Mouse (Mus musculus) gastrocnemius, postnatal 25 days (tissue): ENCODE results near the gene Olfm2. TPM values are rescaled to one million over a fixed set of nuclear protein-coding genes. Genes with fewer than 3 reads are reported as not detected.
"Not testable (repeated sequence)": the region's sequence is repeated elsewhere in the genome, so short reads cannot be mapped to it uniquely, and the experiment has no call there.

Experiments used
- DNase-seq: peaks from one replicate; pipeline ENCODE4 v3.0.0; 2022
- total RNA-seq, 2 experiments: library from RNA; stranded (reverse); gene quantifications; 1 replicate in 1 of 2; 2 replicates in 1 of 2; pipeline ENCODE4 v1.2.3; 2021

Gene Olfm2
- total RNA-seq, 2 experiments from 2014 or later, result 0.13 to 0.20 TPM

DNA sequence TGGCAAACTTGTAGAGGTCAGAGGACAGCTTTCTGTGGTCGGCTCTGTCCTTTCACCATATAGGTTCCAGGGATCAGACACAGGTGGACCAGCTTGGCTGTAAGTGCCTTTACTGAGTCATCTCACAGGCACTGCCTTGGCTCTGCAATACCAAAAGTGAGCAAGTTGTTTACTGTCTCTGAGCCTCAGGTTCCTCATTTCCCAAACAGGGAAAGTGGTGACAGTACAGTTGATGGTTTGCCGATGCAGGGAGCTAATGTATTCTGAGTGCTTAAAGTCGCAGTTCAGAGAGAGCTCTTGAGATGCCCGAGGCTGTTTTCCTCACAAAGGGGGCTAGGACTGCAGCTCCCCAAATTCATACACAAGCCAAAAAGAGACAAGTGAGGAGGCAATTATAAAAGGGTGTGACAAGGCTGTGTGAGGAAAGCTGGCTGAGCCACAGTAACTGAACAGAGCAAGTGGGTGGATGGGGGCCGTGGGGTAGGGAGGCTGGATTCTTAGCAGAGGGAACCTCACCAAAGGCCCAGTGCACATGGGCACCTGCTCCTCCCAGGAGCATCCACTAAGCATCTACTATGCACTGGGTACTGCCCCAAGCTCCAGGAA, 49.9 kb downstream of the Olfm2 start:
- no peak for DNase-seq

DNA sequence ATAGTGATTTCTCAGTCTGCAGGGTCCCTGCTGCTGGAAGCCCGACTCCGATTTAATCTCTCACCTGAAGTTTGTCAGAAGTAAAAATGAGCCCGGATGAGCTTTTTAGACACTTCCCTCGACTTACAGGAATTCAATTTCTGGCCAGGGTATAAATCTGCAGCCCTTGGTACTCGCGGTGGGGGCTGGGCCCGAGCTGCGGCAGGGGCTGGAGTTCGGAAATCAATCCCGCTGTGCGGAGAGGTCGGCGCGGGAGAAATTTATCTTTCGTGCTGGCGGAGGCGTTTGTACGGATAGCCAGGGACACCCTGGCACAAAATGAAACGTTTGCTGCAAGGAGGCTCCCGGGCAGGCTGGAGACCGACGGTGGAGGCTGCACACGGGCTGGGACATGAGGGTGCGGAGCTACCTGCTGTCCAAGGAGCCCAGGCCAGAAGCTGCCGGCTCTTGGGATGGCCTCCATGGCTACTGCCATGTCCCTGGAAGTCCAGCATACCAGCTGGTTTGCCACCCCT, 51.4 kb downstream of the Olfm2 start:
- no peak for DNase-seq

DNA sequence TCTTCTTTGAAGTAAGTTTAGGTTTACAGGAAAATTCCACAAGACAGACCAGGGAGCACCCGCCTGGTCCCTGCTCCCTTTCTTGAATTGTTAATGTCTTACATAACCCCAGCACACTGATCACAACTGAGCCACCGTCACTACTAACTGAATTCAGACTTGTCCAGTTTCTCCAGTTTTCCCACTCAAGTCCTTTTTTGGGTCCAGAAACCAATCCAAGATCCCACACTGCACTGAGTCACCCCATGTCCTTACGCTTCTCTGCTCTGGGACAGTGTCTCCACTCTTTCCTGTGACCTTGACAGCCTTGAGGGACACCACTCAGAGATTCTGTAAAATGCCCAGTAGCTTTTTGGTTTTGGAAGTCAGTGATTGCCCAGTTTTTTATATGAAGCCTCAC, 53.3 kb downstream of the Olfm2 start:
- DNase-seq, result no peak

DNA sequence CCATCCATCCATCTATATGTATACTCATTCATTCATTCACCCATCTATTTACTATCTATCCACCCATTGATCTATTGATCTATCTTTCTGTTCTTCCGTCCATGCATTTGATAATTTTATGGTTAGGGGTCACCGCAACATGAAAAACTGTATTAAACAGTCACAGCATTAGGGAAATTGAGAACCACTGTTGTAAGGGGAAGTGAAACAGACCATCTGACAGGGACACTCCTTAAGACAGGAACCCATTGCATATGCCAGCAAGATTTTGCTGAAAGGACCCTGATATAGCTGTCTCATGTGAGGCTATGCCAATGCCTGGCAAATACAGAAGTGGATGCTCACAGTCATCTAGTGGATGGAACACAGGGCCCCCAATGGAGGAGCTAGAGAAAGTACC, 55.7 kb downstream of the Olfm2 start:
- not testable (repeated sequence) for DNase-seq

DNA sequence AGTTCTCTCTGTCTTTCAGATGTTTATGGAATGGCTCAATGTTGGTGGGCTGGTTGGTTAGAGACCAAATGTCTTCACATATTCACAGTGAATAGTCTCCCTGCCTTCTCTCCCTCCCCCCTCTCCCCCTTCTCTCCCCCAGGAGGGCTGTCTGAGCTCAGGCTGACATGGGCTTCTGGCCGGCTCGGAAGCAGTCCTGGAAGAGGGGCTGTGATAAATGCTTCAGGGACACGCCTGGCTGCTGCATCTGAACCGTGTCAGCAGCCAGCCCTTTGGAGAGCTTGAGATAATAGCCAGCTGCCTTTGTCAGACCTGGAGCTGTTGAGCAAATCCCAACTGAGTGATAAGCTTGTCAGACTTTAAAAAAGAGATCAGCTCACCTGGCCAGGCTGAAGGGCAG, 56.2 kb downstream of the Olfm2 start:
- no peak for DNase-seq

DNA sequence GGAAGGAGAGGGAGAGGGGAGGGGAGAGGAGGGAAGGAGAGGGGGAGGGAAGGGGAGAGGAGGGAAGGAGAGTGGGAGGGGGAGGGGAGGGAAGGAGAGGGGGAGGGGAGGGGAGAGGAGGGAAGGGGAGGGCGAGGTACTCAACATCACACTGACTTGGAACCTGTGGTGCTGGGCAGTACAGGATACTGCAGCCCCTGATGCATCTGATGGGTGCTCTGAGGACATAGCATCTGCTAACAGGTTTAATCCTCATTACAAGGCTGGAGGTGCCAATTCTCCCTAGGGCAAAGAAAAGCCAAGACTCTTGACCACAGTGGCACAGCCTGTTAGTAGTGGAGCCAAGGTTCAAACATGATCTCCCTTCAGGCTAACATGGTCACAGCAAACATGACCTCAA, 56.7 kb downstream of the Olfm2 start:
- no peak for DNase-seq

DNA sequence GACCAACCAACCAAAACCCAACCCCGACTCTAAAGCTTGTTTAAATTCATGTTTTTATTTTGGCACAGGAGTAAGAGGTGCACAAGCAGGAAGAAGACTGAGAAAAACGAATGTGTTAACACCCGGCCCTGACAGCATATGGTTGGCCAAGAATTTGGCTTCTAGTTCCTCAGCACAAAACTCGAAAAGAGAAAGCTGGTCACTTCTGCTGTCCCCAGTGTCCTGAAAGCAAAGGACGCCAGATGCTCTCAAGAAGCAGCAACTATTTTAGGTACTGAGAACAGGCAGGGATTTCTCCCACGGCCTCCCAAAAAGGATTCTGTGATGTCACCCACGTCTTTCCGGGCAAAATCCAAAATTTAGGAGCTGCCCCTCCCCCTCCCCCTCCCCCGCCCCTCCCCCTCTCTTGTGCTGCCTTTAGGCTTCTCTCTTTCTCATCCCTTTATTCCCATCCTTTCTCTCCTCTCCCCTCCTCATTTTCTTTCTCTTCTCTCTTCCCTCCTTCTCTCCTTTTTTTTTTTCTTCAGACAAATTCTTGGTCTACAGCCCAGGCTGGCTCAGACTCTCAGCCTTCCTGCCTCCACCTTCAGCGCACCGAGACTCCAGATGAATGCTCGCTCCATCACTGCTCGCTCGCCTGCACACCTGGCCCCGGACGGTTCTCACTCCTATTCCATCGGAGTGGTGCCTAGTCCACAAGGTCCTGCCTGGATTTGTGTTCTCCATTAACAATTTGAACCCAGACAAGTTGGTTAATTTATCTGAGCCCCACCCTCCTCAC, 60.9 kb downstream of the Olfm2 start:
- no peak for DNase-seq

DNA sequence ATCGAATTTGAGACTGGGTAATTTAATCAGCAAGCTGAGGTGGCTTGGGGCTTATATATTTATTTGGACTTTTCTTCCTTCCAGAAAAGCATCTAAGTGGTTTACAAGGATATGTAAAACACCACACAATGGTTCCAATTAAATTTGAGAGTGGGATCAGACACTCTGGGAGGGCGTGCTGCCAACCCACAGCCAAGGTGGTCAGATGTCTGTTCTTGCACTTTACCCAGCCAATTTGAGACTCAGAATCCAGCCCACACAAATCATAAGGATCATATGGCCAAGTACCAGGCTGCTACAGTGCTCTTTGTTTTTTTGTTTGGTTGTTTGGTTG, 63.8 kb downstream of the Olfm2 start:
- DNase-seq, result no peak

DNA sequence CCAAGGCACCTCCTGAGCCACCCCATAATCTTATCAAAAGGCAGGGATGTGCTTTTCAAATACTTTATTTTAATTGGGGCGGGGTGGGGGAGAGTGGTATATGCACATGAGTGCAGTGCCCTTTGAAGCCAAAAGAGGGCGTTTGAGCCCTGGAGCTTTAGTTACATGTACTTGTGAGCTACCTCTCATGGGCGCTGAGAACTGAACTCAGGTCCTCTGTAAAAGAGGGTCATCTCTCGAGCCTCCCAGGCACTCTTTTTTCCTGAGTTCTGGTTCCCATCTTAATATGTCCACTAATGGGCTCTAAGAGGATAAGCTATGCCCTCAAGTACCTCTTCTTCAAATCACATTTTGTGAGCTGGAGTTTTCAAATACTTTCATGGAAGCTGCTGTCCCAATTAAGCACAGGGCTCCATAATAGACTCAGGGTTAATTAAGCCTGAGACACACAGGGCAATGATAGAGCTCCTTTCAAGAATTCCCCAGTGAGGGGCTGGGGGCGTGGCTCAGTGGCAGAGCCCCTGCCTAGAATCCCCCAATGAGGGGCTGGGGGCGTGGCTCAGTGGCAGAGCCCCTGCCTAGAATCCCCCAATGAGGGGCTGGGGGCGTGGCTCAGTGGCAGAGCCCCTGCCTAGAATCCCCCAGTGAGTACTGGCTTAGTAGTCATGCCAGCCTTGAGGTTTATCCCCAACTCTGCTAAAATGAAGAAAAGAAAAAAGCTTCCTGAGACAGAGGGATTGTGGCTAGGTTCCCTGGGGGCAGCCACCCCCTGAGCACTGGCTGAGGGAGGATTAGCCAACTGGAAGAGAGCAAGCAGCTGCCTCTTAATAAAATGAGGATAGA, 64.4 kb downstream of the Olfm2 start:
- DNase-seq, result no peak

DNA sequence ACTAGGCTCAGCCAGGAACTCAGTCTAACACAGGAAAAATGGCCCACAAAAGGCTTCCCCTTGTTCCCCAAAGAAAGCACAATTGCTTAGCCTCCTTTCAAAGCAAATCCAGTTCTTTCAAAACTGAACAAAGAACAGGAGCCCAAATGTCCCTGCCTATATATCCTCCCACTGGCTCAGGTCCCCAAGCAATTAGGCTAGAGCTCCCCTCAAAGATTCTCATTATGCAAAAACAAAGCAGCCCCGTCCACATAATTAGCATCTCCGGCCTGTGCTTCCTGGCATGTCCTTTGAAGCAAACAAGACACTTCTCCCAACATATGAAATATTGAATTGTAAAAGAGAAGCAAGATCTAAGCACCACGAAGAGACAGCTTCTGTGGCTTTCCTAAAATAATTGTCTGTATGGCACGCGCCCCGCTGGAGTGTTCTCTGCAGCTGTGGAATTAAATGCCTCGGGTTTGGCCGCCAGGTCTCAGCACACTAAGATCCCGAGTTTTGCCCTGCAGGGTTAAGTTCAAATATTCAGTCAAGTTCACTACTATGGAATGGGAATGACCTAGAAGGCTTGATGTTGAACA, 65.7 kb downstream of the Olfm2 start:
- no peak for DNase-seq

DNA sequence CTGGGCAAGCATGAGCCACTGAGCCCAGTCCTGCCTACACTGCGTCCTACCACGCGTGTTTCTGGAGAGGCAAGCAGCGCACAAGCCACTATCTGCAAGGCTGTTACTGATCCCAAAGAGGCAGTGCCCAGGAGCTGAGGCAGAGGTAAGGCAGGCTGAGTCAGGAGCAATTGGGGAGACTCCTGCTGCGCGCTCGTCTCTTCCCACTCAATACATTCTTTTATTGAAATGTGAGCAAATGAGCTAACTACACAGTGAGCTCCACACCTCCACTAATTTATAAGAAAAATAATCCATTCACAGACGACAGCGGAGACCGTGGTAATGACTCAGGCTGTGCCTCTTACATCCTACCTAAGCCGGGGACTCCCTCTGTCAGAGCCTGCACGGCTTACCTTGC, 68.3 kb downstream of the Olfm2 start:
- DNase-seq, result no peak

DNA sequence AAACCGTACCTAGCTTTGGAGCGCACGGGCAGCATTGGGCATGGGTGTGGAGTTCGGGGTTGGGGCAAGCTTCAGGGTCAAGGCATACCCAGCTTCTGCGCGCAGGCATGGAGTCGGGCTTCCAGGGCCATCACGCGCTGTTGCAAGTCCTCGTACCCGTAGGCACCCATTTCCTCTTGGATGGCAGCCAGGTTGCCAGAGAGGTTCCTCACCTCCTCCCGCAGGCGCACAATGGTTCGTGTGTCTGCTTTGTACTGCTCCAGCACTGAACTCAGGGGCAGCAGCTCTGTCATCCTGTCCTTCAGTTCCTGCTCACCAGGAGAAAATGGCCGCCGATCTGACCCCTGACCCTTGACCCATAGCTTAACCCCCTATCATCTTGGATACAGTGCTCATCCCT, 74.1 kb downstream of the Olfm2 start:
- DNase-seq, result no peak

DNA sequence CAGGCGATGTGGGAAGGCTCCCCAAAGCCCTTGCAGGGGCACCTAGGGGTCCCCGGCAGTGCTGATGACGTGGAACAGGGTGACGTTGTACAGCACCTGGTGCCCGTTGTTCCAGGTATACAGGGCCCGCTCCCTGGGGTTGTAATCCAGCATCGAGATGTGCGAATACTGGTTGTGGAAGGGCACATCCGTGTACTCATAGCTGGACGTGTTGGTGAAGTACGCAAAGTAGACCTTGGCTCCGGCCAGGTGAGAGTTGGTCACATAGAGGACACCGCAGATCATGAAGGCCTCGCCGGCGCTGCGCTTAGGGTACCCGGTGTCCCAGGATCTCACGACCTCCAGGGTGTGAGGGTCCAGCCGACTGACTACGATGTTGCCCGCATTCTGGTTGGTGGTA, 78.1 kb downstream of the Olfm2 start:
- no peak for DNase-seq

DNA sequence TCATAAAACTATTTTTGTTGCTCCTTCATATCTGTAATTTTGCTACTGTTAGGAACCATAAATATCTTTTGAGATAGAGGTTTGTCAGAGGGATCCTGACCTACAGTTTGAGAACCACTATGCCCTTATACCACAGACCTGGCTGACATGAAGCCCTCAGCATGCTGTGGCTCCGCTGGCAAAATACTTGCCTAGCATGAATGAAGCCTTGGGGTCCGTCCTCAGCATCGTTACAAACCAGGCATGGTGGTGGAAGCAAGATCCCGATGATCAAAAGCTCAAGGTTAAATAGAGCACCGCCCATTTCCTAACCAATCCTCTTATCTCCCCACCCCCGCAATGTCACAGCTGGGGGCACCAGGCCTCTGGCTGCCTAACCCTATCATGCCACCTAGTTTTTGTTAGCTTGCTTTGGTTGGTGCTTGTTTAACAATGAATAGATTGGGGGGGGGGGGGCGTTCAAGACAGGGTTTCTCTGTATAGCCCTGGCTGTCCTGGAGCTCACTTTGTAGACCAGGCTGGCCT, 79.6 kb downstream of the Olfm2 start:
- no peak for DNase-seq

DNA sequence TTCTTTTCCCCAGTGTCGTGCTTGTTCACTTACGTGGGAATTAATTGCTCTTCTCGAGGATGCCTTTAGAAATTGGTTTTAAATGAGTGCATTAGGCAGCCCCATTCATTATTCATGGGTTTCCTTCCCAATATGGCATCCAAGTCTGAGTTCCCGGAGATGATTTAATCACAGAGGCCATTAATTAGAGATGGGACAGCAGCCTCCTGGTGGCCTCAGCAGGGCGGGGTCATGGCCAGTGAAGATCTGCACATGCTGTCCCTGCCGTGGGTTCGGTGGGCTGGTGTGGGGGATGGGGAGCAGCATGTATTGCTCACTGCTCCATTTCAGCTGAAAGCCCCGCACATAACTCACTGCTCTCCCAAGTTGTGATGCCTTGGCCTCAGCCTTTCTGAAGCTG, 80.2 kb downstream of the Olfm2 start:
- DNase-seq, result no peak

DNA sequence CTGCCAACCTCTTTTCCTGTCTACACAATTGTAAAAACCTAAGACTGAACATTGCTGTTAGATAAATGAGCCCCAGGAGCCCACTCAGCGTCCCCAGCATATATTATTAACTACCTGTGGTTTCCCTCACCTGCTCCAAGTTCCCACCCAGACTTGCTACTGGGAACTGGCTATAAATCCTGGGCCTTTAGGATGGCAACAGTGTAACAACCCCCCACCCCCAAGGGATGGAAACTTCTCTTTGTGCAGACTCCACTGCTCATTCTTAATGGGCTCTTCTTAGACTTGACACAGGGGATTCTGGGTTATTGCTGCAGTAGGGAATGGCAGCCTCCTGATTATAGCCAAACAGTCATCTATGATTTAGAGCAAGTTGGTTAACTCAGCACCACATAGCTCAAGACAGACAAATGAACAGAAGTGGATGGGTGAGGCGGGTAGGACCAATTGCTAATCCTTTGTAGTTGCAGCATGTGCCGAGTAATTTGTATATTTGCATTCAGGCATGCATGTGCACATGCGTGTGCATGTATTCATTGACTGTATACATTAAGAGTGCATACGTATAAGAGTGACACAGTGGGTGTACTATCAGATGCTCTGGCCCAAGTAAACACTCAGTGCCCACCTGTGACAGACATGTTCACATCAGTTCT, 81.0 kb downstream of the Olfm2 start:
- DNase-seq, result no peak

DNA sequence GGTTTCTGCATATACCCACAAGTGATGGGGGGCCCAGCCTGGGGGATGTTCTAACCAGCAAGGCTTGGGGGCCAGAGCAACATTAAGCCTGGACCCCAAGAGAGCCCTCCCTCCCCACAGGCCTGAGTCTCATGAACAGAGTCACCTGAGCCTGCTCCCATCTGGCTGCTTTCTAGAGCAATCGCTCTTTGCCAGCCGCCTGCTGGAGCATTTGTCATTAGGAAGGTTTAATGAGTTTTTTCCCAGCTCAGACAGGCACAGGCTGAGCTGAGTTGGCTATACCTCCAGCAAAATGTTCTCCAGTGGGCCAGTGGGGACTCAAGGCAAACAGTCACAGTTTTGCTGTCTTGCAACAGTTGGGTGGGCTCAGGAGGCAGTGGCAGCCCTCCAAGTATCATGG, 81.8 kb downstream of the Olfm2 start:
- DNase-seq, result no peak

DNA sequence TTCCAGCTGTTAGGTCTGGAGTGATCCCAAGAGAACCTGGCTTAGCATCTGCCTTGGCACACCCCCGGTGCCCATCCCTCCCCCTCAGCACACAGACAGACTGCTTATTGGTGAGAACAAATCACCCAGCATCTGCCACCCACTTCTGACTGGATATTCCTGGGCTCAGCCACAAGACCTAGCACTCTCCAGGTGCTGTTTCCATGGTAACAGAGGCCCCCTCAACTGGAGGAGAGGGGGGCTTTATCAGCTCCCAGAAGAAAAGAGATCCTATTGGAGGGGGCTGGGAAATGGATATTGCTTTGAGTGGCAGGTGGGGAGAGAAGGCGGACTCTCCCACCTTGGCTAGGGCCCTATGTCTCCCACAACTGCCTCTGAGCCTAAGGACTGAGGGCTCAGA, 82.2 kb downstream of the Olfm2 start:
- DNase-seq, result no peak

DNA sequence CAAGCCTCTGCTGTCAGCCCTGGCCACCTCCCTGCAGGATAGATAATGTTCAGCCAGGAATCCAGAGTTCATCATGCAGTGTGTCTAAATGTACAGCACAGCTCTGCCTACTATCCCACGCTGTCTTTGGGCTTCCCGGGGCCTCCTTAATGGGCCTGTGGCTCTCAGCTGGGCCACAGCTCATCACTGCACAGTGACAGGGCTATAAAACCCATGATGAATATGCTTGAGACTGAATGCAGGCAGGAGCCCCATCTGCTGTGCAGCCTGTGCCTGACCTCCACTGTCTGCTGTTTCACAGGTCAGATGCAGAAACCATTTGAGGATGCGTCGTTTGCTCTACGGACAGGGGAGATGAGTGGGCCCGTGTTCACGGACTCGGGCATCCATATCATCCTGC, 83.3 kb downstream of the Olfm2 start:
- DNase-seq, result no peak

DNA sequence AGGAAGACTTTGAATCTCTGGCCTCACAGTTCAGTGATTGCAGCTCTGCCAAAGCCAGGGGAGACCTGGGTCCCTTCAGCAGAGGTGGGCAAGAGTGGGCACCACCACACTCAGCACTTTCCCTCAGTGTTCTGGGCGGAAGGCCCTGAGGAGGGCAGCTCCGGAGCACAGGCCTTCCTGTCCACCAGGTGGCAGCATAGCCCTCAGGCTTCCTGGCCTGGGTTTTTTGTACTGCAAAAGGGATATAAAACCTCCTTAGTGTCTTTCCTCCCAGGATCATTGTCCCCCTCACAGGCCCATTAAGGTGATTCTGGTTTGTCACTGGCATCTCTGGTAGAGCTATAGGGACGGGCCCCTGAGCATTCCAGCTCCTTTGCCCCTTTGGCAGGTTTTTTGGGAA, 83.8 kb downstream of the Olfm2 start:
- DNase-seq, result peak; percentile 41

DNA sequence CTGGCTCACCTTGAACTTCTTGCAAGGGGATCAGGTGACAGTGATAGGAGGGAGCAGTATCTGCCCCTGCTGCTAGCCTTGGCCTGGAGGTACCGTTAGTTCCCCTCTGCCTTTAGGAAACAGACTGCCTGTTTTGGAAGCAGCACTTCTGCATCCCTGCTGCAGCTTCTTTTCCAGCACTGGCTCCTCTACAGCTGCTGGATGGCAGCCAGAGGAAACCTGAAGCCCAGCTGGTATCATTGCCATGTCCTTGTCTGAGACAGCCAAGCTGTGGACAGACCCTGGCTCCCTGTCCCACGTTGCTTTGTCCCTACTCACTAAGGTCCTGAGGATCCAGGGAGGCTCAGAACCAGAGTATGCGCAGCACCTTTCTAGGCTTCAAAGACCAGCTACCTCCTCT, 88.6 kb downstream of the Olfm2 start:
- peak; percentile 59 for DNase-seq

DNA sequence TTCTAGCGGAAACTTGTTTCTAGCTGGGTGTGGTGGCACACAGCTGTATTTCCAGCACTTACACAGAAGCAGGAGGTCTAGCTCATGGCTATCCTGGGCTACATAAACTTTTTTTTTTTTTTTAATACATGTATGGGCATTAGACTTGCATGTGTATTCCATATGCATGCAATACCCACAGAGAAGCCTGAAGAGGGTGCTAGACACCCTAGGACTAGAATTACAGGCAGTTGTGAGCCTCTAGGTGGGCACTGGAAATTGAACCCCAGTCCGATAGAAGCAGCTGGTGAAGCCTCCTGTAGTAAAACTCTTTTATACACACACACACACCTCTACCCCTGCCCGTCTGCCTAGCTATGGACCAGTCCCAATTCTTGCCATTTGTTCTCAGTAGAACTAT, 92.3 kb downstream of the Olfm2 start:
- no peak for DNase-seq
